Mouse (Mus musculus): ENCODE results near the gene Nlrc5. TPM values are rescaled to one million over a fixed set of nuclear protein-coding genes. Genes with fewer than 3 reads are reported as not detected.

Nlrc5 gene
- polyA plus RNA-seq, 1 experiment, result 56.8 TPM

DNA sequence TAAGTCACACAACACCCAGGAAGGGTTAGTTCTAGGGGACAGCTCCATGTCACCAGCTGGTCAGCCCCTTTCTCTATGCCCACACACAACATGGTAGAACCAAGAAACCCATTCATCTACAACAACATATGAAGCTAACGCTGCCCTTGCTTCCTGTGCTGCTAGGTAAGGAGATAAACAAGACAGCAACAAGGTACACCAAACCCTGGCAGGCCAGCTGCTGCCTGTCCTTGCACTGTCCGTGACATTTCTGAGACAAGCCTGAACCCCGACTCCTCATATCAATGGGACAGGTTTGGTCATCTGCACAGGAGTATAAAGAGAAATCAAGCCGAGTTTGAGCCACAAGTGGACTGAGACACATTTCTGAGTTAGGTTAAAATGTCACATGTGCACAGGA, 141.0 kb downstream of the Nlrc5 start:
- Histone ChIP-seq H3K27ac (ENCODE audit: control insufficient read depth, insufficient read depth, low read length) (no peak overlapping the region), H3K4me1 (replicated peaks; ENCODE audit: control insufficient read depth, insufficient read depth, low read length) (no peaks in the 10 kb centered on the region), H3K36me3 (ENCODE audit: control insufficient read depth, insufficient read depth, low read length) (peaks cover 57% of the 10 kb centered on the region), H3K4me3 (ENCODE audit: control insufficient read depth, insufficient read depth, low read length) (no peak overlapping the region), H3K27me3 (ENCODE audit: control insufficient read depth, insufficient read depth, low read length) (no peaks in the 10 kb centered on the region)
- WGBS, result 88% methylated on average over 4 of the region's 4 CpGs
- no peak for DNase-seq
- TF ChIP-seq POLR2A (IDR thresholded peaks at IDR 0.05; ENCODE audit: control insufficient read depth, extremely low read depth, insufficient read depth, low read length, poor library complexity) (no peak), CTCF (IDR thresholded peaks at IDR 0.05; ENCODE audit: borderline replicate concordance, control insufficient read depth, extremely low read depth, insufficient read depth, low read length, poor library complexity) (no peak)

Other genes starting within 250 kb of the Nlrc5 start
- 28.1 and 28.2 TPM in 2 replicates for gene Nup93, start 219.8 kb upstream of the Nlrc5 start, polyA plus RNA-seq (2012; rRNA removed)
- 1.3 TPM in 2 replicates for gene Slc12a3, start 105.2 kb upstream of the Nlrc5 start, polyA plus RNA-seq (2012; rRNA removed)
- gene Herpud1, start 47.9 kb upstream of the Nlrc5 start, polyA plus RNA-seq (2012; rRNA removed), result 198 and 218 TPM in 2 replicates
- gene Cpne2, start 98.6 kb downstream of the Nlrc5 start, polyA plus RNA-seq (2012; rRNA removed), result 28.1 and 35.3 TPM in 2 replicates
- gene Rspry1, start 167.6 kb downstream of the Nlrc5 start, polyA plus RNA-seq (2012; rRNA removed), result 13.6 and 14.9 TPM in 2 replicates
- gene Fam192a, start 167.6 kb downstream of the Nlrc5 start, polyA plus RNA-seq (2012; rRNA removed), result 28.3 and 31.5 TPM in 2 replicates
- 76.7 and 78.9 TPM in 2 replicates for gene Arl2bp, start 232.2 kb downstream of the Nlrc5 start, polyA plus RNA-seq (2012; rRNA removed)

All from thymus, adult 2 months (tissue).